Mouse (Mus musculus) myocyte (in vitro differentiated cells): ENCODE results near the gene Pdk1.
"Not testable (repeated sequence)": the region's sequence is repeated elsewhere in the genome, so short reads cannot be mapped to it uniquely, and the experiment has no call there.

Experiments used
- E2F4 ChIP-seq: IDR thresholded peaks from one replicate; pipeline ENCODE4 v1.6.1; 2011; ENCODE audit warnings: mild to moderate bottlenecking, control low read depth, moderate library complexity; ENCODE audit not compliant: insufficient read depth
- MAX ChIP-seq: IDR thresholded peaks from one replicate; pipeline ENCODE4 v1.6.1; 2011; ENCODE audit warnings: low read depth, mild to moderate bottlenecking, control low read depth
- MYOD1 ChIP-seq, 3 experiments: IDR thresholded peaks; one replicate each; pipeline ENCODE4 v1.6.1; 2011; ENCODE audit warnings: control low read depth in 2 of 3, low read depth in 2 of 3, mild to moderate bottlenecking in 2 of 3, moderate library complexity in 1 of 3; ENCODE audit not compliant: insufficient read length in 2 of 3, control insufficient read depth in 1 of 3
- MYOG ChIP-seq, 3 experiments: IDR thresholded peaks; one replicate each; pipeline ENCODE4 v1.6.1; 2011; ENCODE audit warnings: control low read depth in 2 of 3, low read depth in 2 of 3, mild to moderate bottlenecking in 2 of 3; ENCODE audit not compliant: insufficient read length in 2 of 3, control insufficient read depth in 1 of 3, insufficient read depth in 1 of 3
- POLR2A ChIP-seq: IDR thresholded peaks from one replicate; pipeline ENCODE4 v1.6.1; 2011; ENCODE audit warnings: low read depth, mild to moderate bottlenecking, control low read depth, moderate library complexity; ENCODE audit not compliant: insufficient read length
- POLR2AphosphoS2 ChIP-seq: IDR thresholded peaks from one replicate; pipeline ENCODE4 v1.6.1; 2011; ENCODE audit warnings: low read depth, control low read depth; ENCODE audit not compliant: insufficient read length
- SRF ChIP-seq: IDR thresholded peaks from one replicate; pipeline ENCODE4 v1.6.1; 2011; ENCODE audit warnings: low read depth; ENCODE audit not compliant: control insufficient read depth, insufficient read length
- TCF12 ChIP-seq: IDR thresholded peaks from one replicate; pipeline ENCODE4 v1.6.1; 2011; ENCODE audit warnings: mild to moderate bottlenecking, control low read depth; ENCODE audit not compliant: poor library complexity, insufficient read depth, severe bottlenecking
- TCF3 ChIP-seq: IDR thresholded peaks from one replicate; pipeline ENCODE4 v1.6.1; 2011; ENCODE audit warnings: low read depth, control low read depth; ENCODE audit not compliant: insufficient read length

- TF ChIP-seq MAX; POLR2A; TCF12; MYOD1 (IDR thresholded peaks at IDR 0.05; ENCODE audit: control insufficient read depth in 1 of 3, insufficient read length in 2 of 3, low read depth in 2 of 3); SRF; TCF3; E2F4; MYOG (IDR thresholded peaks at IDR 0.05; ENCODE audit: control insufficient read depth in 1 of 3, insufficient read depth in 1 of 3, insufficient read length in 2 of 3, low read depth in 2 of 3); POLR2AphosphoS2: not testable (repeated sequence)
Measured at GRCm38 (mm10) chr2:71906356-71906755, 33.3 kb downstream of the Pdk1 start.
